Mouse (Mus musculus) thymus, adult 2 months (tissue): Measurements from ENCODE around the gene Snd1.

Experiments
- CTCF ChIP-seq: fragments of 200-500 bp; IDR thresholded peaks from 2 replicates; pipeline ENCODE4 v1.5.1; 2012; ENCODE audit warnings: mild to moderate bottlenecking, control low read depth, low read length, moderate library complexity, borderline replicate concordance; ENCODE audit not compliant: control insufficient read depth, poor library complexity, insufficient read depth; ENCODE audit errors: extremely low read depth
- POLR2A ChIP-seq: fragments of 200-500 bp; IDR thresholded peaks from 2 replicates; pipeline ENCODE4 v1.6.1; 2012; ENCODE audit warnings: mild to moderate bottlenecking, low read length, control low read depth, moderate library complexity; ENCODE audit not compliant: control insufficient read depth, poor library complexity, insufficient read depth; ENCODE audit errors: extremely low read depth

DNA sequence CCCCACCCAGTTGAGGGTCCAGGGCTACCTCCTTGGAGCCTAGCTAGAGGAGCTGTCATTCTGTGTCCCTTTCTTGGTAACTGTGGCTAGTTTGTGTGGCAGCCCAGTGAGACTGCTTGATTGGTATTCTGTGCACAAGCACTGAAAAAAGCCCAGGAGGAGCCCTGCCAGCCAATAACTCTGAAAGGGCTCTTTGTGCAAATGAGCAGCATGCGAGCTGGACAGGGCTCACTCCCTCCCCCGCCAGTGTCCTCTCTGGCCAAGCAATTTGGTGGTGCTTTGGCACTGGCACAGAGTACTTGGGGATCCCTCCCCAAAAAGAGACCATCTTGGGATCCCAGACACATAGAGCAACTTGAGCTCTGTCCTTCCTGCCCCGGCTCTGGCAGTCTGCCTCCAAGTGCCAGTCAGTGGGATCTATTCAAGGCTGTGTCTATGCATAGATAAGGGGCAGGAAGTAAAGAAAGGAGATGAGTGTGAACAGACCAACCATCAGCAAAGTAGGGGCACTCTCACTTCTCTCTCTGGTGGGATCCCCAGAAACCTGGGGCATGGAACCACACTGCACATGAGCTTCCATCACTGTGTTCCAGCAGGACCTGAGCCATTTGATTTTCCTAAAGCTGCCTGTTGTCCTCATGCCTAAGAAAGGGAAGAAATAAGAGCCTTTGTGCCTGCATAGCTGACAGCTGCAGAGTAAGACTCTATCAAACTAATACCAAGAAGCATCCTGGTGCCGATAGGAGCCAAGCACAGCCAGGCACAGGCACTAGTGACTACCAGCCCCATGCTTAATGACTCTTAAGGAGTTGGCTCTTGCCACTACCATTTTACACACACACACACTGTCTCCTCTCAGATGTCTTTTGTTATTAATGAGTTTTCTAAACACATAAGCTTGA is 367.7 kb downstream of the Snd1 start:
- TF ChIP-seq CTCF (no peak), POLR2A (no peak)
